Mouse (Mus musculus) lung, postnatal 0 days (tissue): ENCODE results near the gene Ubl3.

ENCODE experiments used
- CTCF ChIP-seq: IDR thresholded peaks from 2 replicates; pipeline ENCODE4 v1.5.1; 2016; ENCODE audit warnings: antibody characterized with exemption, mild to moderate bottlenecking
- EP300 ChIP-seq: IDR thresholded peaks from 2 replicates; pipeline ENCODE4 v1.6.1; 2016; ENCODE audit warnings: antibody characterized with exemption, mild to moderate bottlenecking, control low read depth

GRCm38 (mm10) chr5:148554701-148555100, 2.1 kb upstream of the Ubl3 start:
- TF ChIP-seq CTCF (no peak), EP300 (no peak)
